Mouse (Mus musculus) hindbrain, postnatal 0 days (tissue): ENCODE results near the gene Hist2h3b. TPM values are rescaled to one million over a fixed set of nuclear protein-coding genes. Genes with fewer than 3 reads are reported as not detected.
"Not testable (repeated sequence)": the region's sequence is repeated elsewhere in the genome, so short reads cannot be mapped to it uniquely, and the experiment has no call there.

Source experiments
- ATAC-seq: fragments of 200-750 bp; cut with Nextera tagmentation; 2 replicates; pipeline ENCODE4 v1.8.0; 2017; ENCODE audit warnings: mild to moderate bottlenecking, moderate TSS enrichment, moderate library complexity
- DNase-seq: peaks from one replicate; pipeline ENCODE4 v3.0.0-alpha.2; 2015; ENCODE audit warnings: low spot score
- H3K27ac ChIP-seq: fragments of 300-500 bp; sonication (generic); 2 replicates; pipeline ENCODE4 v1.5.1; 2014; ENCODE audit warnings: mild to moderate bottlenecking
- H3K27me3 ChIP-seq: fragments of 300-500 bp; sonication (generic); 2 replicates; pipeline ENCODE4 v1.6.1; 2014; ENCODE audit warnings: low read length, mixed read lengths; ENCODE audit not compliant: insufficient read depth
- H3K36me3 ChIP-seq: fragments of 300-500 bp; sonication (generic); 2 replicates; pipeline ENCODE4 v1.6.1; 2014; ENCODE audit warnings: low read length, mixed read lengths; ENCODE audit not compliant: insufficient read depth
- H3K4me1 ChIP-seq: fragments of 300-500 bp; sonication (generic); 2 replicates; pipeline ENCODE4 v1.6.1; 2014; ENCODE audit warnings: antibody characterized with exemption, low read length, mixed read lengths; ENCODE audit not compliant: insufficient read depth
- H3K4me2 ChIP-seq: fragments of 300-500 bp; sonication (generic); 2 replicates; pipeline ENCODE4 v1.6.1; 2014; ENCODE audit warnings: low read depth, mild to moderate bottlenecking, low read length, moderate library complexity, mixed read lengths
- H3K4me3 ChIP-seq: fragments of 300-500 bp; sonication (generic); 2 replicates; pipeline ENCODE4 v1.5.1; 2014; ENCODE audit warnings: low read length
- H3K9ac ChIP-seq: fragments of 300-500 bp; sonication (generic); replicated peaks from 2 replicates; pipeline ENCODE4 v1.6.1; 2014; ENCODE audit warnings: mild to moderate bottlenecking, low read length, moderate library complexity, mixed read lengths
- H3K9me3 ChIP-seq: fragments of 300-500 bp; sonication (generic); 2 replicates; pipeline ENCODE4 v1.6.1; 2016; ENCODE audit warnings: low read length, mixed read lengths
- CTCF ChIP-seq: IDR thresholded peaks from 2 replicates; pipeline ENCODE4 v1.5.1; 2016; ENCODE audit warnings: antibody characterized with exemption, control low read depth, low read depth
- WGBS: fragments of 180-500 bp; shearing (Covaris S2); extraction: QIAGEN DNeasy Blood & Tissue Kit; methylation state at CpG from one replicate; pipeline ENCODE4 v1.1.7; 2014; 5-methylcytosine and 5-hydroxymethylcytosine counted together
- polyA plus RNA-seq: library from polyadenylated mRNA; unstranded; fragments of >200 nt; fragmentation: Nextera tagmentation; extraction: Ambion mirVana; gene quantifications from 2 replicates; pipeline ENCODE4 v1.2.1, GENCODE M21; 2015
- total RNA-seq: library from RNA; depleted of rRNA; stranded (reverse); fragments of >200 nt; gene quantifications from 2 replicates; pipeline ENCODE4 v1.2.3, GENCODE M21; 2014

Hist2h3b gene
- total and polyA plus RNA-seq, 2 experiments from 2014 or later, result 15.7 to 1,585 TPM

DNA sequence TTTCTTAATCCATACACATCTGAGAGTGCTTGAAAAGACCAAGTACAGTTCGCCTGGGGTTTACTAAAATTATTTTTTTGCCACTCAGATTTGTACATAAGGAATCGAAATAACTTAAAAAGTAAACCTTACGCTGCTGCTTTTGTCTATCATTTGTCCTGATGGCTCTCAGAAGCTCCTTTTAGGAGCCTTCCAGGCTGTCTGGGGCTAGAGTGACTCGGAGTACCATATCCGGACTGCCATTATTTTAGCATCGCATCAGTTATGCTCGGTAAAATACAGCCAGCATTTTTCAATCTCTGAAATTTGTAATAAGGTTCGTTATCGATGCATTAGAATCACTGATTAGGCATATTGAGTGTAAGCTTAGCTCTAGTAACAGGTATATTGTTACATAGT, 27.7 kb upstream of the Hist2h3b start:
- 71% methylated on average over 9 of the region's 9 CpGs for WGBS
- no peaks in the 10 kb centered on the region for H3K36me3 ChIP-seq
- peak overlapping the region; percentile 40; the same call in 1 of the 2 replicates for H3K9ac ChIP-seq
- ATAC-seq (no peak), DNase-seq (no peak)
- H3K9me3 ChIP-seq, result no peaks in the 10 kb centered on the region
- H3K4me3 ChIP-seq, result peak overlapping the region; percentile 23
- H3K4me1 ChIP-seq, result no peaks in the 10 kb centered on the region
- H3K27ac ChIP-seq, result peak overlapping the region; percentile 72
- TF ChIP-seq CTCF, result no peak
- H3K27me3 ChIP-seq, result no peaks in the 10 kb centered on the region
- H3K4me2 ChIP-seq, result peak overlapping the region; percentile 53

- Histone ChIP-seq H3K36me3 (no peaks in the 10 kb centered on the region), H3K27me3 (no peaks in the 10 kb centered on the region), H3K9ac (peak overlapping the region; percentile 67; the same call in 1 of the 2 replicates), H3K4me1 (no peaks in the 10 kb centered on the region), H3K4me3 (no peak overlapping the region), H3K9me3 (no peaks in the 10 kb centered on the region), H3K27ac (peak overlapping the region; percentile 94; the same call in 1 of the 2 replicates), H3K4me2 (peak overlapping the region; percentile 64)
- no peak for ATAC-seq
- WGBS, result 79% methylated on average over 7 of the region's 7 CpGs
- no peak for TF ChIP-seq CTCF
- DNase-seq, result no peak
Measured at GRCm38 (mm10) chr3:96243921-96244572, 24.4 kb upstream of the Hist2h3b start.

- not testable (repeated sequence) for H3K27me3 ChIP-seq, H3K9me3 ChIP-seq, H3K4me1 ChIP-seq, H3K36me3 ChIP-seq
- H3K4me3 ChIP-seq, result peak within 1 kb of the TSS; percentile 50
- ATAC-seq (peak; percentile 93), DNase-seq (peak; percentile 66)
- H3K4me2 ChIP-seq, result peak within 1 kb of the TSS; percentile 64
- WGBS, result under 1% methylated on average over 27 of the region's 88 CpGs
- H3K27ac ChIP-seq, result peak within 1 kb of the TSS; percentile 94
- H3K9ac ChIP-seq, result peak within 1 kb of the TSS; percentile 67
Measured at GRCm38 (mm10) chr3:96245003-96245886, 23.2 kb upstream of the Hist2h3b start, which contains the start of gene Hist2h2aa1. Gene Hist2h2aa1 (plus strand): TSS chr3:96245497.

GRCm38 (mm10) chr3:96246018-96246417, 22.4 kb upstream of the Hist2h3b start:
- H3K36me3 ChIP-seq, H3K9me3 ChIP-seq, H3K9ac ChIP-seq, DNase-seq, H3K27me3 ChIP-seq, H3K4me1 ChIP-seq, ATAC-seq: not testable (repeated sequence)
- 0% methylated on average over 10 of the region's 21 CpGs for WGBS
- peak overlapping the region; percentile 68; the same call in 1 of the 2 replicates for H3K27ac ChIP-seq
- 0 out of 2 replicates have a peak overlapping the region, but pooled peaks have one; percentile 30 for H3K4me2 ChIP-seq
- H3K4me3 ChIP-seq, result peak overlapping the region; percentile 27; the same call in 1 of the 2 replicates

- H3K9ac ChIP-seq, result peak within 1 kb of the TSS; percentile 24; the same call in 1 of the 2 replicates
- H3K36me3 ChIP-seq, H3K27me3 ChIP-seq, H3K9me3 ChIP-seq, H3K4me1 ChIP-seq, DNase-seq: not testable (repeated sequence)
- H3K27ac ChIP-seq, result peak within 1 kb of the TSS; percentile 68; the same call in 1 of the 2 replicates
- H3K4me2 ChIP-seq, result peak within 1 kb of the TSS; percentile 51
- H3K4me3 ChIP-seq, result peak within 1 kb of the TSS; percentile 28
- no CpG with 5 or more reads among the region's 47 CpGs for WGBS
- ATAC-seq, result peak; percentile 93
Measured at GRCm38 (mm10) chr3:96246427-96246856, 22.0 kb upstream of the Hist2h3b start, which contains the start of gene Hist2h3c1. Gene Hist2h3c1 (plus strand): TSS chr3:96246685.

DNA sequence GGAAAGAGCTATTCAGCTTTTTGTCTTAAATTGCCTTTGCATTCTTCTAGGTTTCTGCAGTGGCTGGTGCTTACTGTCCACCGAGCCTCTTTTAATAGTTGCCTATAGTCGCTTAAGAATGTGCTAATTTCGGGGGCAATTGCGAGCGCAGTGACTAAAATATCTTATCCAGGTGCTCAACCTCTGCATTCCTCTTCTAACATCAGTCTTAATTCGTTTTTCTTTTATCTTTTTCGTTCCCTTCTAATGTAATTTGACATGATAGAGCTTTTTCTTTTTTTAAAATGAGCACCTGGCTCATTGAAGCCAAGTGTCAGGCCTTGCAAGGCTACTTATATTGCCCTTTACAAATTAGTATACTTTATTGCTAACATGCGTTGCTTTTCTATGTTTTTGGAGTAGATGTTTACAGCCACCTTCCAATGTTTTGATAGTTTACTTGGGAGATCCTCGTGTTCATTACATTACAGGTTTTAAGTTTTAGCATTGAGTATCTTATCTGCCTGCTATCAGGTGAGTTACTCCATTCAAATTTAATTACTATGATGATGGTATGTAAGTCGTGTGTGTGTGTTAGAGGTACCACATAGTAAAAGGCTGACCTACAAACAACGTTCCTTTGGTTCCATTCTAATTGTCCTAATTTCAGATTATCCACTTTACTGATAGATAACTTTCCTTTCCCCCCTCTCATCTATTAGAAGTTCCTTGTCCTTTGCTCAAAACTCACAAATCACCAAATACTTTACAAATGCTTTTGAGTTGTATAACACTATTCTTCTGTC, 20.9 kb upstream of the Hist2h3b start:
- ATAC-seq (no peak), DNase-seq (no peak)
- no peak for TF ChIP-seq CTCF
- Histone ChIP-seq H3K9me3 (no peaks in the 10 kb centered on the region), H3K4me3 (peak overlapping the region; percentile 28), H3K27me3 (no peaks in the 10 kb centered on the region), H3K9ac (peak overlapping the region; percentile 24; the same call in 1 of the 2 replicates), H3K27ac (no peak overlapping the region), H3K4me2 (peak overlapping the region; percentile 51), H3K36me3 (no peaks in the 10 kb centered on the region), H3K4me1 (no peaks in the 10 kb centered on the region)
- WGBS, result 11% methylated on average over 11 of the region's 11 CpGs
